Mouse (Mus musculus) erythroblast, embryonic 14.5 days (primary cell): ENCODE data around the gene Ggct. TPM values are rescaled to one million over a fixed set of nuclear protein-coding genes. Genes with fewer than 3 reads are reported as not detected.

Experiments
- H3K27me3 ChIP-seq: 2 replicates; pipeline ENCODE4 v1.6.1; 2012; ENCODE audit warnings: inconsistent platforms; ENCODE audit not compliant: control insufficient read depth
- H3K36me3 ChIP-seq: 2 replicates; pipeline ENCODE4 v1.6.1; 2012; ENCODE audit warnings: mild to moderate bottlenecking, inconsistent platforms; ENCODE audit not compliant: control insufficient read depth
- H3K4me1 ChIP-seq: 2 replicates; pipeline ENCODE4 v1.6.1; 2012; ENCODE audit warnings: inconsistent platforms; ENCODE audit not compliant: control insufficient read depth
- H3K4me3 ChIP-seq: replicated peaks from 2 replicates; pipeline ENCODE3; 2012; ENCODE audit warnings: moderate library complexity, mild to moderate bottlenecking, inconsistent platforms
- H3K9me3 ChIP-seq: 2 replicates; pipeline ENCODE4 v1.6.1; 2012; ENCODE audit warnings: low read length, inconsistent platforms, mixed read lengths; ENCODE audit not compliant: control insufficient read depth
- GATA1 ChIP-seq: IDR thresholded peaks from 2 replicates; pipeline ENCODE4 v1.6.1; 2012; ENCODE audit warnings: low read length, inconsistent platforms, mixed read lengths
- TAL1 ChIP-seq: IDR thresholded peaks from 3 replicates; pipeline ENCODE4 v1.6.1; 2012; ENCODE audit warnings: low read length, inconsistent platforms, mixed read lengths
- polyA plus RNA-seq: library from polyadenylated mRNA; stranded (reverse); fragments of >175 nt; gene quantifications from 2 replicates; pipeline ENCODE4 v1.2.3, GENCODE M21; 2012

Ggct gene
- polyA plus RNA-seq, 1 experiment: 0.19 TPM

DNA sequence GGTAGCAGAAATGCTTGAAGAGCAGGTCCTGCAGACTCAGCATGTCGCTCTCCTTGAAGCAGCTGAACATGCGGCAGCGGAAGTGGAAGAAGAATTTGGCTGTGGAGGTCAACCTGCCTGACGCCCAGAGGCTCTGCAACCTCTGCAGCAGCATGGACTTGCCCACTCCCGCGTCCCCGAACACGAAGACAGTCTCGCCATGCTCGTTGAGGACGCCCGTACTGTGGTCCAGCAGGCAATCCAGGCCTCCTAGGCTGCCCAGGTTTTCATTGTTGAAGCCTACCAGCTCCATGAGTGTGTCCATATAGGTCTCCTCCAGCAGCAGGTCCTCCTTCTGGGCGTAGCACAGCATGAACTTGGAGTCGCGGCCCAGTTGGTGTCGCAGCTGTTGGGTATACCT lies 48.2 kb downstream of the Ggct start:
- TF ChIP-seq TAL1 (no peak), GATA1 (no peak)
- peaks cover 16% of the 10 kb centered on the region for H3K27me3 ChIP-seq
- no peak overlapping the region for H3K4me3 ChIP-seq
- H3K36me3 ChIP-seq: no peaks in the 10 kb centered on the region
- H3K9me3 ChIP-seq: no peaks in the 10 kb centered on the region
- no peaks in the 10 kb centered on the region for H3K4me1 ChIP-seq

DNA sequence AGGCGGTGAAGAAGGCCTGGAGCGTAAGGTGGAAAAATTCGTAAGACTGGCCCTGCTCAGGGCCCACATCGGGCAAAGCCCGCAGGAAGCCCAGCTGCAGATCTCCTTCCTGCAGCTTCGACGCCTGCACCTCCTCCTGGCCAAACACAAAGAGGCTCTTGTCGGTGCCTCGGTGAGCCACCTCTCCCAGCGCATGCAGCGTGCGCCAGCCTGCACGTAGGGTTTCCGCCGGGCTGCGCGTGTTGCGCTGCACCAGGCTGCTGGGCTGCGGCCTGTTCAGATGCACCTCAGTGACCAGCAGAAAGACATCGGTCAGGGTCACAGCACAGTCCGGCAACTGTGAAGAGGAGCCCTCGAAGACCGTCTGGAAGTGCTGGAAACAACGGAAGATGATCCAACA lies 49.0 kb downstream of the Ggct start:
- H3K4me3 ChIP-seq: no peak overlapping the region
- no peaks in the 10 kb centered on the region for H3K9me3 ChIP-seq
- H3K36me3 ChIP-seq: no peaks in the 10 kb centered on the region
- H3K4me1 ChIP-seq: no peaks in the 10 kb centered on the region
- H3K27me3 ChIP-seq: peaks cover 16% of the 10 kb centered on the region
- TF ChIP-seq GATA1: no peak
- TF ChIP-seq TAL1: no peak

DNA sequence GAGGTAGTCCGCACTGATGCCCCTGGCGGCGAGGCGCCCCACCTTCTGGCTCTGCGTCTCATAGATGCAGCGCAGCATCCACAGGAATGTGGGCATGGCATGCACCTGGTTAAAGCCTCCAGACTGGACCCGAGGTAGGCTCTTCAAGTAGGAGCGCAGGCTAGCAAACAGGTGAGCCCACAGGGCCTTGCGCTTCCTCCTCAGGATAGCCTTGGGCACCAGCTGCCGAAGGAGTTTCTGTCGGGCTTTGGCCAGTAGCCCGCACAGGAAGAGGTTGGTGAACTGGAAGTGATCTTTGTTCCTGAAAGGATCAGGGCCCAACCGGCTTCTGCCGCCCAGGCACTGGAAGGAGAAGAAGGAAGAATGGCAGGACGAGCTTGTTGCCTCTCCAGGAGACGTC lies 49.5 kb downstream of the Ggct start:
- peaks cover 16% of the 10 kb centered on the region for H3K27me3 ChIP-seq
- no peak for TF ChIP-seq GATA1
- no peak for TF ChIP-seq TAL1
- H3K4me1 ChIP-seq: no peaks in the 10 kb centered on the region
- no peaks in the 10 kb centered on the region for H3K36me3 ChIP-seq
- no peak overlapping the region for H3K4me3 ChIP-seq
- H3K9me3 ChIP-seq: no peaks in the 10 kb centered on the region

DNA sequence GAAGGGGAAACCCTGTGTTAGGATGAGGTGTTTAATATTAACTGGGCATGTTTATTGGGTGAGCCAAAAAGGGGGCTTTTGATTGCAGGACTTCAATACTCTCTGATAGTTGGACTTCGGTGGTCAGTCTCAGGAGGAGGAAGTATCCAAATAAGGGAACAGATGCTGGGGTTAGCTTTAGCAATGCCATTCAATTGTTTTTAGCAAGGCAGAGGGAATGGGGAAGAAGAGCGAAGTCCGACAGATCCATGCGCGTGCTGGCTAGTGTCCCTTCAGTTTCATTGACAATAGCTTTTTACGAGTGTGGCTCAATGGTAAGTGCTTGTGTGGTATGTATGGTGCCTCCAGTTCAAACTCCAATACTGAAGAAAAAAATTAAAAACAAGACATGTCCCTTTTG lies 51.6 kb downstream of the Ggct start:
- Histone ChIP-seq H3K4me1 (no peaks in the 10 kb centered on the region), H3K9me3 (no peaks in the 10 kb centered on the region), H3K27me3 (peaks cover 16% of the 10 kb centered on the region), H3K36me3 (no peaks in the 10 kb centered on the region), H3K4me3 (no peak overlapping the region)
- TF ChIP-seq GATA1 (no peak), TAL1 (no peak)

DNA sequence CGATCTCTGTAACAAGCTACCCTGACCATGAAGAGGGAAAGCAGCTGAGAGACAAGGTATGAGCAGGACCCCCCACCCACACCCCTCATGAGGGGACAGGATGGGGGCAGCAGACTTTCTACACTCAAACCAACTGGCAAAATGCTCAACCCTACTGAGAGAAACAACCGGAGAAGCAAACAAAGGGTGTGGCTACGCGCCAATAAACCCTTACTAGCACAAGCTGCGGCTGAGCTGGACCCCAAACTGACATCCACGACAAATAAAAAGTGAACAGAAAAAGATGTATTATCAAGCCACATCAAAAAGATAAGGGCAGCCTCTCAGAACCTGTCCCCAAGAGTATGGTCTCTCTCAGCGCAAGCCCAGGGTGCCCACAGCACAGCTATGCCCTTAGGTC lies 52.6 kb downstream of the Ggct start:
- no peaks in the 10 kb centered on the region for H3K36me3 ChIP-seq
- no peaks in the 10 kb centered on the region for H3K9me3 ChIP-seq
- H3K27me3 ChIP-seq: peaks cover 16% of the 10 kb centered on the region
- no peak overlapping the region for H3K4me3 ChIP-seq
- H3K4me1 ChIP-seq: no peaks in the 10 kb centered on the region
- TF ChIP-seq TAL1 (no peak), GATA1 (no peak)

DNA sequence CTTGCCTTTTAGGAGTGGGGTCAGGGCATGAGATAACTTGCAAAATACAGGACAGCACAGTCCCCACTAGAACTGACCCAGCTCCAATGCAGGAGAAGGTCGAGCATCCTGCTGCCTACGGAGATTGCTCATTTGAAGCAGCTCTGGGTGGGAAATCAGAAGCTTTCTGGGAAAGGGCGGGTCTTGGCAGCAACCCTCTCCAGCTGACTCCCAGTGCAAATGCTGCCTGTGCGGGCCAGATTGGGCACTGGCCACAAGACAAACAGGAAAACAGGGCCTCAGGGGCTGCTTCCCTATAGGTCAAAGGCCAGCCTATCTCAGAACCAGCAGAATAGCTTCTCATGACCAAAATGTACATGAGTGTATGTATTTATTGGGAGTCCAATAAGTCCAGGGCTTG lies 53.1 kb downstream of the Ggct start:
- H3K9me3 ChIP-seq: no peaks in the 10 kb centered on the region
- peaks cover 15% of the 10 kb centered on the region for H3K27me3 ChIP-seq
- TF ChIP-seq GATA1 (no peak), TAL1 (no peak)
- H3K4me3 ChIP-seq: no peak overlapping the region
- H3K36me3 ChIP-seq: no peaks in the 10 kb centered on the region
- no peaks in the 10 kb centered on the region for H3K4me1 ChIP-seq

DNA sequence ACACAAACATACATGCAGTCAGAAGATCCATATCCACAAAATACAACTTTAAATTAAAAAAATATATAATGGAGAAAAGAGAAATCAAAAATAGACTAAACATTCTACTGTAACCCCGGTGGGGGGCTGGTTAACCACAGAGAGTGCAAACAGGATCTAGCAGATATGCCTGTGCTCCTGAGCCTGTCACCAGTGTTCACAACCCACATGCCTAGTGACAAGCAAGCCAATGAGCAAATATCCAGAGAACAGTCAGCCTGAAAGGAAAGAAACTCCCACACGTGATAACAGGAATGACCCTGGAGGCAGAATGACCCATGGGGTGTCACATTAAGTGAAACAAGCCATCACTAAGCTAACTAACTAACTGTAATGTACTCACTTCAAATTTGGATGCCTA lies 56.3 kb downstream of the Ggct start:
- H3K4me3 ChIP-seq: no peak overlapping the region
- no peaks in the 10 kb centered on the region for H3K9me3 ChIP-seq
- no peaks in the 10 kb centered on the region for H3K27me3 ChIP-seq
- TF ChIP-seq TAL1 (no peak), GATA1 (no peak)
- H3K36me3 ChIP-seq: no peaks in the 10 kb centered on the region
- H3K4me1 ChIP-seq: no peaks in the 10 kb centered on the region

DNA sequence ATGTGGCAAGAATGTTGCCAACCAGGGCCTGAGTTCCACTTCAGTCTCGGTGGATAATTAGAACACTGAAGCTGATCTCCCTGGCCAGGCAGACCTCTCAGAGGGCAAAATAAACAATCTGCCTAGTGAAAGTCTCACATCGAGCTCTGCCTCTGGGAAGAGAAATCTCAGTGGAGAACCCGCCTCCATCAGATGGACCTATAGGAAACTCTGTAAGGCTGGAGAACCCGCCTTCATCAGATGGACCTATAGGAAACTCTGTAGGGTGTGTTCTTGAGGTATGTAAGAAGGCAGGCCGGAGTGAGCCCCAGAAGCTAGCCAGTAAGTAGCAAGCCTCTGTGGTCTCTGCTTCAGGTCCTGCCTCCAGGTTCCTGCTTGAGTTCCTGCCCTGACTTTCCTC lies 57.8 kb downstream of the Ggct start:
- Histone ChIP-seq H3K27me3 (no peaks in the 10 kb centered on the region), H3K4me1 (no peaks in the 10 kb centered on the region), H3K36me3 (no peaks in the 10 kb centered on the region), H3K9me3 (no peaks in the 10 kb centered on the region), H3K4me3 (no peak overlapping the region)
- TF ChIP-seq TAL1: no peak
- no peak for TF ChIP-seq GATA1

DNA sequence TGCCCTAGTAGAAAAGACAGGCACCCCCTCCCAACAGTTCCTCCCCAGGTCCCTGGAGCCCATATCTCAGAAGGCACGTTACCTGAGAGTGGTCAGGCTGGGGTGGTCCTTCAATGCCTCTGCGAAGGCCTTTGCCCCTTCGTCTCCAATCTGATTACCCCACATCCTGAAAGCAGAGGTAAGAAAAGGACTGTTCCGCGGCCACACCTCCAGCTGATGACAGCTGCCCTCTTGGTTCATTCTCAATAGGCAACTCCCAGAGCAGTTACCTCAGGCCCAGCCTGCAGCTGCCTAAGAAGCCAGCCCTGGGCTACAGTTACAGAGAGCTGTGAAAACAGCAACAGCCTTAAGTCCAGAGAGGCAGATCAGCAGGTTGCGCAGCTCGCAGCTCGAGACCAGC lies 58.4 kb downstream of the Ggct start:
- no peaks in the 10 kb centered on the region for H3K27me3 ChIP-seq

DNA sequence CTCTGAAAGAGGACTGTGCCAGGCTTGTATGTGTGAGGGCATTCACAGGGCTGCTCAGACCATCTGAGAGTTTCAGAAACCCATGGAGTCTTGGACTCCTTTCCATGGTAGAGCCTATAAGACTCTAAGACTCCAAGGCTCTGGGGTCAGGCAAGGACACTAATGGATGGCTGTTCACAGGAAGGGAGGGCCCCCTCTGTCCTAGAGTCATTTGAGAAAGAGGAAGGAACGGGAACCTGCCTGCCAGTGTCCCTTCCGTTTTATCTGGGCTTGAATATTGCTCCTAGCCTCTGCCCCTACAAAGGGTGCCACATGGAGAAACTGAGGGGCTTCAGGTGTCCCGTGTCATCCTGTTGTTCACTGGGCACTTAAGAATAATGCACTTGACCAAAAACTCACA lies 58.9 kb downstream of the Ggct start:
- Histone ChIP-seq H3K27me3 (no peaks in the 10 kb centered on the region), H3K9me3 (no peaks in the 10 kb centered on the region), H3K4me3 (no peak overlapping the region)

More for the DNA sequence above, 58.4 kb downstream of the Ggct start:
- Histone ChIP-seq H3K4me1 (no peaks in the 10 kb centered on the region), H3K9me3 (no peaks in the 10 kb centered on the region), H3K36me3 (no peaks in the 10 kb centered on the region), H3K4me3 (no peak overlapping the region)
- no peak for TF ChIP-seq GATA1
- no peak for TF ChIP-seq TAL1

More for the DNA sequence above, 58.9 kb downstream of the Ggct start:
- Histone ChIP-seq H3K36me3 (no peaks in the 10 kb centered on the region), H3K4me1 (no peaks in the 10 kb centered on the region)
- TF ChIP-seq GATA1 (no peak), TAL1 (no peak)
